Mouse (Mus musculus) c-Kit-positive CD71-positive TER-119-negative erythroid progenitor cells, embryonic 14.5 days (primary cell): Measurements from ENCODE around the gene Cep44.

Experiments
- DNase-seq: peaks from one replicate; pipeline ENCODE4 v3.0.0-alpha.2; 2013; ENCODE audit warnings: low read depth

Gene Cep44

GRCm38 (mm10) chr8:56486006-56486405 lies 64.8 kb downstream of the Cep44 start:
- DNase-seq = peak; percentile 7
